In genomic region chr14:50955942-50956508, GRCm38 (mm10) we compare ENCODE assay signal across 7 mouse cellular contexts. TPM values are rescaled to one million over a fixed set of nuclear protein-coding genes. Genes with fewer than 3 reads are reported as not detected.
DNase-seq lines count a peak whose midpoint lies in the region; ATAC-seq and TF ChIP-seq lines count a peak whose summit lies in the region.
"Not testable (repeated sequence)": the region's sequence is repeated elsewhere in the genome, so short reads cannot be mapped to it uniquely, and the experiment has no call there.

TSS of gene Pnp2 (plus strand) at chr14:50955992.

- H3K27me3 ChIP-seq in forebrain, embryonic 14.5 days (replicated peaks; ENCODE audit: control insufficient read depth, insufficient read depth, low read length); heart, postnatal 0 days (ENCODE audit: control insufficient read depth, insufficient read depth, low read length); kidney, postnatal 0 days (ENCODE audit: insufficient read depth, low read length); midbrain, embryonic 14.5 days (ENCODE audit: control insufficient read depth, insufficient read depth, low read length); small intestine, adult 2 months (ENCODE audit: control insufficient read depth, insufficient read depth, low read length): not testable (repeated sequence)

- 5% methylated on average over 16 of the region's 19 CpGs for WGBS in forebrain, embryonic 14.5 days
- WGBS in heart, postnatal 0 days, result 5% methylated on average over 19 of the region's 19 CpGs
- WGBS in kidney, postnatal 0 days, result 3% methylated on average over 18 of the region's 19 CpGs
- 7% methylated on average over 19 of the region's 19 CpGs for WGBS in midbrain, embryonic 14.5 days
- WGBS in small intestine, adult 2 months, result 1% methylated on average over 19 of the region's 19 CpGs

- peak; percentile 94 for ATAC-seq in forebrain, embryonic 14.5 days
- ATAC-seq in heart, postnatal 0 days (ENCODE audit: insufficient read depth, low read depth), result peak; percentile 81
- ATAC-seq in kidney, postnatal 0 days (replicated peaks; ENCODE audit: low FRiP score, low read depth), result peak; percentile 75
- peak; percentile 86 for ATAC-seq in midbrain, embryonic 14.5 days (ENCODE audit: low FRiP score, low TSS enrichment)

- not testable (repeated sequence) for H3K4me1 ChIP-seq in forebrain, embryonic 14.5 days (ENCODE audit: control insufficient read depth, insufficient read depth, low read length); heart, postnatal 0 days (ENCODE audit: control insufficient read depth, insufficient read depth); kidney, postnatal 0 days (replicated peaks; ENCODE audit: insufficient read depth, low read length); midbrain, embryonic 14.5 days (ENCODE audit: control insufficient read depth, insufficient read depth, low read length); small intestine, adult 2 months (ENCODE audit: control insufficient read depth, insufficient read depth, insufficient read length, low read length)

- TF ChIP-seq EP300 in heart, postnatal 0 days (IDR thresholded peaks at IDR 0.05; ENCODE audit: low read depth), result not testable (repeated sequence)

- not testable (repeated sequence) for H3K9ac ChIP-seq in forebrain, embryonic 14.5 days (ENCODE audit: low read length); heart, postnatal 0 days (replicated peaks; ENCODE audit: low read depth, low read length); kidney, postnatal 0 days (ENCODE audit: low read depth, low read length); midbrain, embryonic 14.5 days (replicated peaks; ENCODE audit: low read length)

- H3K4me3 ChIP-seq in forebrain, embryonic 14.5 days (ENCODE audit: low read depth, low read length); kidney, postnatal 0 days (replicated peaks; ENCODE audit: low read depth, low read length); midbrain, embryonic 14.5 days (replicated peaks; ENCODE audit: low read depth, low read length): not testable (repeated sequence)
- peak within 1 kb of the TSS; percentile 19; the same call in 1 of the 2 replicates for H3K4me3 ChIP-seq in heart, postnatal 0 days (ENCODE audit: low read depth, low read length)
- H3K4me3 ChIP-seq in small intestine, adult 2 months (ENCODE audit: low read depth, low read length), result peak within 1 kb of the TSS; percentile 75

- H3K27ac ChIP-seq in forebrain, embryonic 14.5 days (ENCODE audit: low read depth, low read length); heart, postnatal 0 days (ENCODE audit: low read depth); kidney, postnatal 0 days; midbrain, embryonic 14.5 days (replicated peaks; ENCODE audit: low read depth, low read length): not testable (repeated sequence)
- H3K27ac ChIP-seq in small intestine, adult 2 months (ENCODE audit: insufficient read depth, low read depth, low read length), result peak within 1 kb of the TSS; percentile 98

- peak within 1 kb of the TSS; percentile 33 for H3K4me2 ChIP-seq in forebrain, embryonic 14.5 days (ENCODE audit: low read length)
- peak within 1 kb of the TSS; percentile 43 for H3K4me2 ChIP-seq in heart, postnatal 0 days (ENCODE audit: low read depth, low read length)
- H3K4me2 ChIP-seq in kidney, postnatal 0 days (ENCODE audit: low read length), result peak within 1 kb of the TSS; percentile 36
- peak within 1 kb of the TSS; percentile 36 for H3K4me2 ChIP-seq in midbrain, embryonic 14.5 days (ENCODE audit: low read length)

- peak; percentile 51 for DNase-seq in cerebellum, adult 11 months
- DNase-seq in forebrain, embryonic 14.5 days (ENCODE audit: low spot score), result peak; percentile 35
- not testable (repeated sequence) for DNase-seq in heart, postnatal 0 days (ENCODE audit: low spot score); kidney, postnatal 0 days (ENCODE audit: low spot score)
- DNase-seq in liver, result peak; percentile 64
- peak; percentile 44 for DNase-seq in midbrain, embryonic 14.5 days

- 0 out of 2 replicates have a peak, but pooled peaks have one; percentile 51 for TF ChIP-seq POLR2A in small intestine, adult 2 months (IDR thresholded peaks at IDR 0.05; ENCODE audit: low read depth, low read length)

- not testable (repeated sequence) for TF ChIP-seq CTCF in heart, postnatal 0 days (IDR thresholded peaks at IDR 0.05; ENCODE audit: low read depth)
- TF ChIP-seq CTCF in kidney, postnatal 0 days (IDR thresholded peaks at IDR 0.05; ENCODE audit: low read depth), result peak; percentile 35; the same call in 1 of the 2 replicates
- TF ChIP-seq CTCF in small intestine, adult 2 months (IDR thresholded peaks at IDR 0.05; ENCODE audit: extremely low read depth, insufficient read length, insufficient replicate concordance, low read depth, low read length), result peak; percentile 32; the same call in 1 of the 2 replicates

- H3K9me3 ChIP-seq in forebrain, embryonic 14.5 days (replicated peaks; ENCODE audit: control insufficient read depth, low read length); heart, postnatal 0 days (replicated peaks; ENCODE audit: control insufficient read depth, low read length); kidney, postnatal 0 days (replicated peaks; ENCODE audit: low read length); midbrain, embryonic 14.5 days (ENCODE audit: control insufficient read depth, low read length): not testable (repeated sequence)

- H3K36me3 ChIP-seq in forebrain, embryonic 14.5 days (ENCODE audit: control insufficient read depth, insufficient read depth, low read length); heart, postnatal 0 days (replicated peaks; ENCODE audit: control insufficient read depth, insufficient read depth, low read length); kidney, postnatal 0 days (ENCODE audit: insufficient read depth, low read length); midbrain, embryonic 14.5 days (ENCODE audit: control insufficient read depth, insufficient read depth, low read length): not testable (repeated sequence)
- peaks cover 13% of the 10 kb centered on the region for H3K36me3 ChIP-seq in small intestine, adult 2 months (ENCODE audit: control insufficient read depth, insufficient read depth, low read length)

RNA-seq across cellular contexts. Expression of gene Pnp2, which starts in this region (rescaled TPM):
- polyA plus RNA-seq in forebrain, embryonic 14.5 days (2014; fragmentation: Nextera tagmentation; extraction: Ambion mirVana), result 0.46 and 0.69 TPM in 2 replicates
- 0.46 TPM in 1 of 2 replicates, not detected in the other for total RNA-seq in heart, postnatal 0 days (2014; rRNA removed; ENCODE audit: low replicate concordance)
- 0.27 TPM in 2 replicates for polyA plus RNA-seq in heart, postnatal 0 days (2015; fragmentation: Nextera tagmentation; extraction: Ambion mirVana)
- polyA plus RNA-seq in kidney, postnatal 0 days (2015; fragmentation: Nextera tagmentation; extraction: Ambion mirVana), result 0.79 and 1.1 TPM in 2 replicates
- polyA plus RNA-seq in midbrain, embryonic 14.5 days (2014; fragmentation: Nextera tagmentation; extraction: Ambion mirVana), result 0.19 and 0.50 TPM in 2 replicates
- 63.7 and 87.2 TPM in 2 replicates for polyA plus RNA-seq in small intestine, adult 2 months (2012; rRNA removed)

Comparison
In these comparisons a context has a peak if more than half of its experiments do, and no peak if none do; other contexts are left out.
1. RNA of gene Pnp2 (polyA plus RNA-seq): 63.7 to 87.2 TPM in small intestine, adult 2 months; 0.79 to 1.1 TPM in kidney, postnatal 0 days, 0.19 to 0.50 TPM in midbrain, embryonic 14.5 days, 0.46 to 0.69 TPM in forebrain, embryonic 14.5 days and 0.27 TPM in heart, postnatal 0 days; every median in the first group is over 10 times any median in the second.
2. Peak in DNase-seq, ATAC-seq and H3K4me2 ChIP-seq in forebrain, embryonic 14.5 days; RNA of the gene not detected or under 1 TPM.
3. Peak in ATAC-seq, H3K4me3 ChIP-seq and H3K4me2 ChIP-seq in heart, postnatal 0 days; RNA of the gene not detected or under 1 TPM.
4. Peak in DNase-seq, ATAC-seq and H3K4me2 ChIP-seq in midbrain, embryonic 14.5 days; RNA of the gene not detected or under 1 TPM.
5. Peak in every context shown above with its lines, with median percentiles within 50 percentile points of each other: ATAC-seq and H3K4me2 ChIP-seq.